Mouse (Mus musculus): ENCODE data around the gene Gm21870.
"Not testable (repeated sequence)": the region's sequence is repeated elsewhere in the genome, so short reads cannot be mapped to it uniquely, and the experiment has no call there.

Gene Gm21870

GRCm38 (mm10) chrX:33986716-33987115 lies at the start of gene Gm21870:
TSS of gene Gm21870 (minus strand) at chrX:33986816.
- not testable (repeated sequence) for DNase-seq (ENCODE audit: low read depth)

GRCm38 (mm10) chrX:33956440-33956839 lies 30.2 kb downstream of the Gm21870 start, which contains the start of gene Btbd35f6:
TSS of gene Btbd35f6 (minus strand) at chrX:33956540.
- not testable (repeated sequence) for DNase-seq (ENCODE audit: low read depth)

Data from 416B (cell line).